Mouse (Mus musculus): ENCODE results near the gene Fahd1.

DNA sequence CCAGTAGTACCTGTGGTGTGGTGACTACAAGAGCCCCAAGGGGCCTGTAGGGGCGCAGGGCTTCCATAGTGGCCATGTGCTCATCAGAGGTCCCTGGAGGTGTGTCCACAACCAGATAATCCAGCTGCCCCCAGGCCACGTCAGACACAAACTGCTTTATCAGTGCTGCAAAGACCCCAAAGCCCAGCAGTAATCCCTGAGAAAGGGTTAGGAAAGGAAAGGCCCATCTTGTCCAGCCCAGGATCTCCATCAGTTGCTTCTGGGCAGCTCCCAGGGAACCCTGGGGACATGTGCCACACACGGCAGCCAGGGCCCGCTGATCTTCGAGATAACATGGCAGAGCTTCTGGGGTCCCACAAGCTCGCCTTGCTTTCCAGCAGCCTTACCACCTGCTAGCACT, 34.2 kb upstream of the Fahd1 start:
- TF ChIP-seq POLR2A (IDR thresholded peaks at IDR 0.05; ENCODE audit: insufficient read depth, low read length) (no peak), CTCF (IDR thresholded peaks at IDR 0.05; ENCODE audit: low read depth, low read length) (no peak)

All from ES-Bruce4 (cell line).